Mouse (Mus musculus) cortical plate, adult 2 months (tissue): ENCODE results near the gene Ly6g6f. TPM values are rescaled to one million over a fixed set of nuclear protein-coding genes. Genes with fewer than 3 reads are reported as not detected.
A peak's percentile ranks its signal among the peaks of the same experiment; 100 is the strongest.

Source experiments
- H3K27ac ChIP-seq: fragments of 200-500 bp; 2 replicates; pipeline ENCODE4 v1.5.1; 2012; ENCODE audit warnings: low read length, control low read depth, inconsistent platforms; ENCODE audit not compliant: insufficient read depth
- H3K4me1 ChIP-seq: fragments of 200-500 bp; 2 replicates; pipeline ENCODE4 v1.6.1; 2011; ENCODE audit warnings: low read length; ENCODE audit not compliant: control insufficient read depth, insufficient read depth
- H3K4me3 ChIP-seq: fragments of 200-500 bp; 2 replicates; pipeline ENCODE4 v1.5.1; 2011; ENCODE audit warnings: mild to moderate bottlenecking, low read length, control low read depth; ENCODE audit not compliant: insufficient read depth
- CTCF ChIP-seq: fragments of 200-500 bp; IDR thresholded peaks from 2 replicates; pipeline ENCODE4 v1.5.1; 2011; ENCODE audit warnings: mild to moderate bottlenecking, control low read depth, low read length; ENCODE audit not compliant: insufficient read depth; ENCODE audit errors: extremely low read depth
- POLR2A ChIP-seq: fragments of 200-500 bp; IDR thresholded peaks from 2 replicates; pipeline ENCODE4 v1.6.1; 2011; ENCODE audit warnings: mild to moderate bottlenecking, low read length, control low read depth; ENCODE audit not compliant: insufficient read depth; ENCODE audit errors: extremely low read depth
- polyA plus RNA-seq: library from polyadenylated mRNA; depleted of rRNA; stranded (reverse); fragments of >200 nt; gene quantifications from 2 replicates; pipeline ENCODE4 v1.2.3, GENCODE M21; 2012

Gene Ly6g6f
- polyA plus RNA-seq, 1 experiment, result 1.1 TPM

DNA sequence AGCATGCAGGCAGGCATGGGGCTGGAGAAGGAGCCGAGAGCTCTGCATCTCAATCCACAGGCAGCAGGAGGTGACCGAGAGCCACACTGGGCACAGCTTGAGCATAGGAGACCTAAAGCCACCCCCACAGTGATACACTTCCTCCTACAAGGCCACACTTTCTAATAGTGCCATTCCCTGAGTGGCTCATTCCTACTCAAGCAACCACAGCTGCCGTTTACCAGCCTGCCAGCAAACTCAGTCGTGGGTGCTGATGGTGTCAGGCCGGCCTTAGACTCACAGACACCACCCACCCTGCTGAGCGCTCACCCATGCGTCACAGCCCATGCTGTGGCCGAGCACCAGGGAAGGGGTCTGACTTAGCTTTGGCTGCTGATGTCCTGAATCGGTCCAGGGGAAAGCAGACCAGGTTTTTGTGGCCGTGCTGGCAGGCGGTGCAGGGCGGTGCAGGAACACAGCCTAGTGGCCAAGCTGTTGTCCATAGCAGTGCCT lies 11.8 kb upstream of the Ly6g6f start:
- TF ChIP-seq CTCF (no peak), POLR2A (no peak)
- Histone ChIP-seq H3K27ac (no peak overlapping the region), H3K4me1 (no peaks in the 10 kb centered on the region; the same call in 1 of the 2 replicates), H3K4me3 (no peak overlapping the region)

GRCm38 (mm10) chr17:35096597-35096996 lies 11.2 kb upstream of the Ly6g6f start:
- TF ChIP-seq CTCF (no peak), POLR2A (no peak)
- Histone ChIP-seq H3K4me3 (no peak overlapping the region), H3K27ac (no peak overlapping the region), H3K4me1 (no peaks in the 10 kb centered on the region; the same call in 1 of the 2 replicates)

DNA sequence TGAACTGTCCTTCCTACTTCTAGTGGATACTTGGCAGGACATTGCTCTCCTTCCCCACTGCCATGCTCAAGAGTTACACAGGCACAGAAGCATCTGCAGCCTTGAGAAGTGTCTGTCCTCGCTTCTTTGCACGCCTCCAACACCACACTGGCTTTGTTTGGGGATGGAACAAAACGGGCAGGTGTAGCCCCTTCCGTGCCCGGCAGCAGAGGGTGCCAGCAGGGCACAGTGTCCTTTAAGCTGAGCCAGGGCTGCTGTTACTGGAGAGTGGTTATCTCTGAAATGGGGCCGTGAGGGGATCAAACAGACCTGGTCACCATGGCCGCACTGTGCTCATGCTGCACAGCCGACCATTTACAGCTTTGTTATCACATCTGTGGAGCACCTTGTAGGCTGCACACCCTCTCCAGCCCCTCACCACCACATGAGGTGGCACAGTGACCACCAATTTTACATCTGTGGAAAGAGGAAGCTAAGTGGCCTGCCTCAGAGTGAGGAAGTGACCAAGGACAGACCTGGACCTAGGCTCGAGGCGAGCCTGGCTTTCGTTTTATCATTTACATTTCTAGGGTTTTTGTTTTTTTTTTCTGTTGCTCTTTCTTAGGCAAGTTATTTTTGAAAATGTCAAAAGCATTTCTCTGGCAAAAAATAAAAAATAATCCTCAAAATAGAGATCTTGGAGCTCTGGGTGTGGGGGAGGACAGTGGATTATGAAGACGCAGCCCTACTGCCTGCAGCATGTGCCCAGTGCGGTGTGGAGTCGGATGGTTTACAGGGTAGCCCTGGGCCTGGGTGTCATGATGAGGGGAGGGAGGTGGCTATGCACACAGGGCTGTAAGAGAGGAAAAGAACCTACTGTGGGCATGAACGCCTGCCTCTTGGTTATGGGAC lies 9.3 kb upstream of the Ly6g6f start:
- TF ChIP-seq POLR2A, result no peak
- TF ChIP-seq CTCF, result no peak
- H3K4me1 ChIP-seq, result no peaks in the 10 kb centered on the region; the same call in 1 of the 2 replicates
- H3K27ac ChIP-seq, result peak overlapping the region; percentile 17; the same call in 1 of the 2 replicates
- H3K4me3 ChIP-seq, result no peak overlapping the region

GRCm38 (mm10) chr17:35092403-35093198 lies 7.2 kb upstream of the Ly6g6f start:
- Histone ChIP-seq H3K4me1 (no peaks in the 10 kb centered on the region; the same call in 1 of the 2 replicates), H3K4me3 (no peak overlapping the region), H3K27ac (no peak overlapping the region)
- TF ChIP-seq POLR2A (no peak), CTCF (no peak)

- Histone ChIP-seq H3K4me3 (peak overlapping the region; percentile 62), H3K27ac (no peak overlapping the region), H3K4me1 (no peaks in the 10 kb centered on the region; the same call in 1 of the 2 replicates)
- TF ChIP-seq POLR2A (no peak), CTCF (no peak)
These were observed 4.9 kb upstream of the Ly6g6f start for GRCm38 (mm10) chr17:35090166-35090932.

GRCm38 (mm10) chr17:35088825-35089644 lies 3.6 kb upstream of the Ly6g6f start, which contains the start of gene Abhd16a:
Gene Abhd16a (plus strand): TSS chr17:35089263.
- no peak for TF ChIP-seq CTCF
- peak; percentile 78; the same call in 1 of the 2 replicates for TF ChIP-seq POLR2A
- H3K4me1 ChIP-seq, result no peaks in the 10 kb centered on the region; the same call in 1 of the 2 replicates
- H3K4me3 ChIP-seq, result peak within 1 kb of the TSS; percentile 62
- peak within 1 kb of the TSS; percentile 99 for H3K27ac ChIP-seq

DNA sequence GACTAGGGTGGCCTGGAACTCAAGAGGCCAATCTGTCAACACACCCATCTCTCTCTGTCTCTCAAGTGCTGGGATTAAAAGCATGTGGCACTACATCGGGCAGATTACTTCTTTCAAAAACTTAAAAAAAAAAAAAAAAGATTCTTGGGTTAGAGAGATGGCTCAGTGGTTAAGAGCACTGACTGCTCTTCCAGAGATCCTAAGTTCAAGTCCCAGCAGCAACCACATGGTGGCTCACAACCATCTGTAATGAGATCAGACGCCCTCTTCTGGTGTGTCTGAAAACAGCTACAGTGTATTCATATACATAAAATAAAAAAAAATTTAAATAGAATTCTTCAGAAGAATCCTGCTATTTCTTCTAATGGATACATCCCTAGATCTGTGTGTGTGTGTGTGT lies 2.7 kb upstream of the Ly6g6f start:
- Histone ChIP-seq H3K27ac (no peak overlapping the region), H3K4me1 (no peaks in the 10 kb centered on the region; the same call in 1 of the 2 replicates), H3K4me3 (no peak overlapping the region)
- TF ChIP-seq CTCF (no peak), POLR2A (no peak)

GRCm38 (mm10) chr17:35083929-35084497 lies 1.4 kb downstream of the Ly6g6f start:
- no peak overlapping the region for H3K27ac ChIP-seq
- TF ChIP-seq POLR2A (no peak), CTCF (no peak)
- no peaks in the 10 kb centered on the region for H3K4me1 ChIP-seq
- H3K4me3 ChIP-seq, result no peak overlapping the region
